Mouse (Mus musculus): Measurements from ENCODE around the gene Epha8. TPM values are rescaled to one million over a fixed set of nuclear protein-coding genes. Genes with fewer than 3 reads are reported as not detected.
A peak's percentile ranks its signal among the peaks of the same experiment; 100 is the strongest.

The Epha8 gene
- polyA plus RNA-seq, 1 experiment, result 0.38 TPM

GRCm38 (mm10) chr4:136916359-136917164 is 40.1 kb downstream of the Epha8 start:
- H3K36me3 ChIP-seq (ENCODE audit: control insufficient read depth, insufficient read depth, low read length), result no peaks in the 10 kb centered on the region
- H3K27ac ChIP-seq (ENCODE audit: control insufficient read depth, insufficient read depth, low read length), result no peak overlapping the region
- WGBS, result 83% methylated on average over 20 of the region's 20 CpGs
- TF ChIP-seq CTCF (IDR thresholded peaks at IDR 0.05; ENCODE audit: borderline replicate concordance, control insufficient read depth, extremely low read depth, insufficient read depth, low read length, poor library complexity), result no peak
- no peak for TF ChIP-seq POLR2A (IDR thresholded peaks at IDR 0.05; ENCODE audit: control insufficient read depth, extremely low read depth, insufficient read depth, low read length, poor library complexity)
- no peak overlapping the region for H3K4me3 ChIP-seq (ENCODE audit: control insufficient read depth, insufficient read depth, low read length)
- H3K4me1 ChIP-seq (replicated peaks; ENCODE audit: control insufficient read depth, insufficient read depth, low read length), result no peaks in the 10 kb centered on the region
- H3K27me3 ChIP-seq (ENCODE audit: control insufficient read depth, insufficient read depth, low read length), result no peaks in the 10 kb centered on the region; the same call in 1 of the 2 replicates
- DNase-seq, result no peak

- Histone ChIP-seq H3K4me3 (ENCODE audit: control insufficient read depth, insufficient read depth, low read length) (no peak overlapping the region), H3K36me3 (ENCODE audit: control insufficient read depth, insufficient read depth, low read length) (no peaks in the 10 kb centered on the region), H3K27me3 (ENCODE audit: control insufficient read depth, insufficient read depth, low read length) (no peaks in the 10 kb centered on the region; the same call in 1 of the 2 replicates), H3K27ac (ENCODE audit: control insufficient read depth, insufficient read depth, low read length) (no peak overlapping the region), H3K4me1 (replicated peaks; ENCODE audit: control insufficient read depth, insufficient read depth, low read length) (no peaks in the 10 kb centered on the region)
- DNase-seq, result no peak
- TF ChIP-seq CTCF (IDR thresholded peaks at IDR 0.05; ENCODE audit: borderline replicate concordance, control insufficient read depth, extremely low read depth, insufficient read depth, low read length, poor library complexity) (no peak), POLR2A (IDR thresholded peaks at IDR 0.05; ENCODE audit: control insufficient read depth, extremely low read depth, insufficient read depth, low read length, poor library complexity) (no peak)
- WGBS, result 28% methylated on average over 9 of the region's 9 CpGs
Measured at GRCm38 (mm10) chr4:136912841-136913240, 43.8 kb downstream of the Epha8 start.

GRCm38 (mm10) chr4:136911804-136912203 is 44.8 kb downstream of the Epha8 start:
- no peaks in the 10 kb centered on the region for H3K4me1 ChIP-seq (replicated peaks; ENCODE audit: control insufficient read depth, insufficient read depth, low read length)
- H3K27me3 ChIP-seq (ENCODE audit: control insufficient read depth, insufficient read depth, low read length), result no peaks in the 10 kb centered on the region; the same call in 1 of the 2 replicates
- 46% methylated on average over 9 of the region's 9 CpGs for WGBS
- no peak overlapping the region for H3K27ac ChIP-seq (ENCODE audit: control insufficient read depth, insufficient read depth, low read length)
- H3K36me3 ChIP-seq (ENCODE audit: control insufficient read depth, insufficient read depth, low read length), result no peaks in the 10 kb centered on the region
- no peak overlapping the region for H3K4me3 ChIP-seq (ENCODE audit: control insufficient read depth, insufficient read depth, low read length)
- no peak for DNase-seq
- TF ChIP-seq POLR2A (IDR thresholded peaks at IDR 0.05; ENCODE audit: control insufficient read depth, extremely low read depth, insufficient read depth, low read length, poor library complexity) (no peak), CTCF (IDR thresholded peaks at IDR 0.05; ENCODE audit: borderline replicate concordance, control insufficient read depth, extremely low read depth, insufficient read depth, low read length, poor library complexity) (no peak)

- no peak overlapping the region for H3K4me3 ChIP-seq (ENCODE audit: control insufficient read depth, insufficient read depth, low read length)
- TF ChIP-seq CTCF (IDR thresholded peaks at IDR 0.05; ENCODE audit: borderline replicate concordance, control insufficient read depth, extremely low read depth, insufficient read depth, low read length, poor library complexity) (no peak), POLR2A (IDR thresholded peaks at IDR 0.05; ENCODE audit: control insufficient read depth, extremely low read depth, insufficient read depth, low read length, poor library complexity) (no peak)
- WGBS, result 13% methylated on average over 17 of the region's 17 CpGs
- no peak for DNase-seq
- H3K4me1 ChIP-seq (replicated peaks; ENCODE audit: control insufficient read depth, insufficient read depth, low read length), result no peaks in the 10 kb centered on the region
- H3K27ac ChIP-seq (ENCODE audit: control insufficient read depth, insufficient read depth, low read length), result no peak overlapping the region
- no peaks in the 10 kb centered on the region; the same call in 1 of the 2 replicates for H3K27me3 ChIP-seq (ENCODE audit: control insufficient read depth, insufficient read depth, low read length)
- H3K36me3 ChIP-seq (ENCODE audit: control insufficient read depth, insufficient read depth, low read length), result no peaks in the 10 kb centered on the region
Measured at GRCm38 (mm10) chr4:136911211-136911646, 45.4 kb downstream of the Epha8 start.

- H3K4me3 ChIP-seq (ENCODE audit: control insufficient read depth, insufficient read depth, low read length), result no peak overlapping the region
- no peak overlapping the region for H3K27ac ChIP-seq (ENCODE audit: control insufficient read depth, insufficient read depth, low read length)
- TF ChIP-seq POLR2A (IDR thresholded peaks at IDR 0.05; ENCODE audit: control insufficient read depth, extremely low read depth, insufficient read depth, low read length, poor library complexity), result no peak
- no peak for TF ChIP-seq CTCF (IDR thresholded peaks at IDR 0.05; ENCODE audit: borderline replicate concordance, control insufficient read depth, extremely low read depth, insufficient read depth, low read length, poor library complexity)
- no peaks in the 10 kb centered on the region for H3K36me3 ChIP-seq (ENCODE audit: control insufficient read depth, insufficient read depth, low read length)
- no peaks in the 10 kb centered on the region for H3K4me1 ChIP-seq (replicated peaks; ENCODE audit: control insufficient read depth, insufficient read depth, low read length)
- H3K27me3 ChIP-seq (ENCODE audit: control insufficient read depth, insufficient read depth, low read length), result peaks cover 6% of the 10 kb centered on the region
- no peak for DNase-seq
Measured at GRCm38 (mm10) chr4:136907809-136908208, 48.8 kb downstream of the Epha8 start.

- H3K27ac ChIP-seq (ENCODE audit: control insufficient read depth, insufficient read depth, low read length), result no peak overlapping the region
- no peaks in the 10 kb centered on the region for H3K4me1 ChIP-seq (replicated peaks; ENCODE audit: control insufficient read depth, insufficient read depth, low read length)
- no peak overlapping the region for H3K4me3 ChIP-seq (ENCODE audit: control insufficient read depth, insufficient read depth, low read length)
- TF ChIP-seq CTCF (IDR thresholded peaks at IDR 0.05; ENCODE audit: borderline replicate concordance, control insufficient read depth, extremely low read depth, insufficient read depth, low read length, poor library complexity) (peak; percentile 46; the same call in 1 of the 2 replicates), POLR2A (IDR thresholded peaks at IDR 0.05; ENCODE audit: control insufficient read depth, extremely low read depth, insufficient read depth, low read length, poor library complexity) (no peak)
- 20% methylated on average over 7 of the region's 7 CpGs for WGBS
- H3K27me3 ChIP-seq (ENCODE audit: control insufficient read depth, insufficient read depth, low read length), result peaks cover 6% of the 10 kb centered on the region
- no peaks in the 10 kb centered on the region for H3K36me3 ChIP-seq (ENCODE audit: control insufficient read depth, insufficient read depth, low read length)
- peak; percentile 26 for DNase-seq
Measured at GRCm38 (mm10) chr4:136907033-136907432, 49.6 kb downstream of the Epha8 start.

Data from thymus, adult 2 months (tissue).